Mouse (Mus musculus) heart, adult 2 months (tissue): ENCODE data around the gene P4ha1. TPM values are rescaled to one million over a fixed set of nuclear protein-coding genes. Genes with fewer than 3 reads are reported as not detected.
A peak's percentile ranks its signal among the peaks of the same experiment; 100 is the strongest.

Experiments
- DNase-seq, 2 experiments: peaks; one replicate each; pipeline ENCODE4 v3.0.0; 2021
- H3K27ac ChIP-seq: fragments of 200-600 bp; 2 replicates; pipeline ENCODE4 v1.8.1; 2022
- H3K27me3 ChIP-seq: fragments of 200-500 bp; 2 replicates; pipeline ENCODE4 v1.6.1; 2012; ENCODE audit warnings: mild to moderate bottlenecking, low read length, inconsistent platforms, mixed read lengths; ENCODE audit not compliant: control insufficient read depth, insufficient read depth
- H3K36me3 ChIP-seq: fragments of 200-500 bp; 2 replicates; pipeline ENCODE4 v1.6.1; 2012; ENCODE audit warnings: low read length, inconsistent platforms; ENCODE audit not compliant: control insufficient read depth, insufficient read depth
- H3K4me1 ChIP-seq: fragments of 200-500 bp; 2 replicates; pipeline ENCODE4 v1.6.1; 2011; ENCODE audit warnings: low read length; ENCODE audit not compliant: control insufficient read depth, insufficient read depth
- H3K4me3 ChIP-seq: fragments of 200-600 bp; 2 replicates; pipeline ENCODE4 v1.8.1; 2022
- H3K79me2 ChIP-seq: fragments of 200-500 bp; replicated peaks from 2 replicates; pipeline ENCODE4 v1.6.1; 2012; ENCODE audit warnings: mild to moderate bottlenecking, inconsistent platforms, low read length, moderate library complexity, mixed read lengths; ENCODE audit not compliant: control insufficient read depth, insufficient read depth
- H3K9ac ChIP-seq: fragments of 200-500 bp; 2 replicates; pipeline ENCODE4 v1.6.1; 2012; ENCODE audit warnings: low read depth, mild to moderate bottlenecking, control low read depth, inconsistent platforms, low read length, mixed read lengths
- CTCF ChIP-seq: fragments of 200-600 bp; IDR thresholded peaks from 2 replicates; pipeline ENCODE4 v1.8.1; 2022; ENCODE audit warnings: antibody characterized with exemption, mild to moderate bottlenecking, moderate library complexity
- EP300 ChIP-seq: fragments of 200-500 bp; IDR thresholded peaks from 2 replicates; pipeline ENCODE4 v1.6.1; 2011; ENCODE audit warnings: low read depth, low read length, control low read depth; ENCODE audit not compliant: insufficient read depth
- POLR2A ChIP-seq: fragments of 200-500 bp; IDR thresholded peaks from 2 replicates; pipeline ENCODE4 v1.6.1; 2011; ENCODE audit warnings: mild to moderate bottlenecking, low read depth, low read length, control low read depth; ENCODE audit not compliant: insufficient read depth
- WGBS: fragments of 180-500 bp; shearing (Covaris S2); methylation state at CpG from one replicate; pipeline ENCODE4 v1.1.7; 2018; 5-methylcytosine and 5-hydroxymethylcytosine counted together
- intact Hi-C: fragments of 180-260 bp; cut with DNase I; formaldehyde crosslinking; loops from one replicate; pipeline ENCODE4 v1.15.1; 2025
- polyA plus RNA-seq: library from polyadenylated mRNA; depleted of rRNA; stranded (reverse); fragments of >200 nt; gene quantifications from 2 replicates; pipeline ENCODE4 v1.2.3, GENCODE M21; 2012
- total RNA-seq, 2 experiments: library from RNA; stranded (reverse); gene quantifications; 2 replicates each; pipeline ENCODE4 v1.2.3; 2021

Gene P4ha1
- total and polyA plus RNA-seq, 3 experiments: 14.8 to 48.0 (median 42.4) TPM

- Histone ChIP-seq H3K27me3 (no peaks in the 10 kb centered on the region), H3K4me3 (no peak overlapping the region), H3K4me1 (peaks cover 8% of the 10 kb centered on the region), H3K36me3 (peaks cover 4% of the 10 kb centered on the region), H3K27ac (peak overlapping the region; percentile 20; the same call in 1 of the 2 replicates), H3K79me2 (no peaks in the 10 kb centered on the region), H3K9ac (no peak overlapping the region)
- TF ChIP-seq POLR2A: no peak
- no peak for TF ChIP-seq EP300
- no peak for TF ChIP-seq CTCF
- 42% methylated on average over 6 of the region's 6 CpGs for WGBS
- peak; percentile 24 to 55 for DNase-seq
- intact Hi-C loops: loop anchor here (2.0 kb wide), 1 partner anchor 48 kb away; no protein-coding TSS in a partner anchor
These were observed 12.2 kb upstream of the P4ha1 start for GRCm38 (mm10) chr10:59310691-59311457.

- DNase-seq: peak in 1 of 2 experiments; percentile 13
- Histone ChIP-seq H3K79me2 (no peaks in the 10 kb centered on the region), H3K9ac (no peak overlapping the region), H3K4me1 (peaks cover 8% of the 10 kb centered on the region), H3K4me3 (no peak overlapping the region), H3K27ac (no peak overlapping the region), H3K36me3 (peaks cover 4% of the 10 kb centered on the region), H3K27me3 (no peaks in the 10 kb centered on the region)
- TF ChIP-seq POLR2A (no peak), CTCF (no peak)
- intact Hi-C loops: loop anchor here (2.0 kb wide), 1 partner anchor 47 kb away; no protein-coding TSS in a partner anchor
- WGBS: 70% methylated on average over 5 of the region's 5 CpGs
These were observed 11.2 kb upstream of the P4ha1 start for GRCm38 (mm10) chr10:59311881-59312280.

- Histone ChIP-seq H3K9ac (no peak overlapping the region), H3K79me2 (no peaks in the 10 kb centered on the region), H3K27me3 (no peaks in the 10 kb centered on the region), H3K27ac (no peak overlapping the region), H3K4me1 (no peaks in the 10 kb centered on the region; the same call in none of the 2 replicates), H3K36me3 (peaks cover 2% of the 10 kb centered on the region), H3K4me3 (no peak overlapping the region)
- TF ChIP-seq EP300: no peak
- no peak for TF ChIP-seq CTCF
- TF ChIP-seq POLR2A: no peak
- DNase-seq: no peak
- intact Hi-C loops: loop anchor here (5.0 to 10.0 kb wide), 2 partner anchors 99 to 384 kb away; partner anchors contain the start of genes Micu1, Sept10 and Sowahc
- 62% methylated on average over 3 of the region's 3 CpGs for WGBS
These were observed 2.0 kb upstream of the P4ha1 start for GRCm38 (mm10) chr10:59321112-59321511.

GRCm38 (mm10) chr10:59322271-59322670 is 825 bp upstream of the P4ha1 start:
- intact Hi-C loops: loop anchor here (5.0 to 10.0 kb wide), 2 partner anchors 100 to 383 kb away; partner anchors contain the start of genes Micu1, Sept10 and Sowahc
- 57% methylated on average over 4 of the region's 4 CpGs for WGBS
- H3K27ac ChIP-seq: peak overlapping the region; percentile 99; the same call in 1 of the 2 replicates
- DNase-seq: no peak
- H3K36me3 ChIP-seq: peaks cover 8% of the 10 kb centered on the region
- H3K9ac ChIP-seq: no peak overlapping the region
- TF ChIP-seq POLR2A: no peak
- TF ChIP-seq CTCF: no peak
- TF ChIP-seq EP300: no peak
- H3K27me3 ChIP-seq: no peaks in the 10 kb centered on the region
- no peaks in the 10 kb centered on the region for H3K79me2 ChIP-seq
- H3K4me1 ChIP-seq: peaks cover 1% of the 10 kb centered on the region
- H3K4me3 ChIP-seq: no peak overlapping the region; the same call in 1 of the 2 replicates

- TF ChIP-seq CTCF: no peak; the same call in 1 of the 2 replicates
- TF ChIP-seq EP300: no peak
- TF ChIP-seq POLR2A: no peak
- H3K27ac ChIP-seq: peak overlapping the region; percentile 99
- WGBS: under 1% methylated on average over 48 of the region's 49 CpGs
- peak overlapping the region; percentile 87 for H3K9ac ChIP-seq
- peaks cover 8% of the 10 kb centered on the region for H3K36me3 ChIP-seq
- H3K79me2 ChIP-seq: no peaks in the 10 kb centered on the region
- peak overlapping the region; percentile 86 for H3K4me3 ChIP-seq
- peaks cover 3% of the 10 kb centered on the region for H3K4me1 ChIP-seq
- intact Hi-C loops: loop anchor here (1.0 to 10.0 kb wide), 4 partner anchors 12 to 381 kb away; partner anchors contain the start of genes Micu1, Sept10 and Sowahc
- H3K27me3 ChIP-seq: no peaks in the 10 kb centered on the region
- peak; percentile 91 to 92 for DNase-seq
These were observed 529 bp downstream of the P4ha1 start for GRCm38 (mm10) chr10:59323488-59324161.
